Mouse (Mus musculus): ENCODE measurements around the gene Gm21663.
"Not testable (repeated sequence)": the region's sequence is repeated elsewhere in the genome, so short reads cannot be mapped to it uniquely, and the experiment has no call there.

Gm21663 gene

DNA sequence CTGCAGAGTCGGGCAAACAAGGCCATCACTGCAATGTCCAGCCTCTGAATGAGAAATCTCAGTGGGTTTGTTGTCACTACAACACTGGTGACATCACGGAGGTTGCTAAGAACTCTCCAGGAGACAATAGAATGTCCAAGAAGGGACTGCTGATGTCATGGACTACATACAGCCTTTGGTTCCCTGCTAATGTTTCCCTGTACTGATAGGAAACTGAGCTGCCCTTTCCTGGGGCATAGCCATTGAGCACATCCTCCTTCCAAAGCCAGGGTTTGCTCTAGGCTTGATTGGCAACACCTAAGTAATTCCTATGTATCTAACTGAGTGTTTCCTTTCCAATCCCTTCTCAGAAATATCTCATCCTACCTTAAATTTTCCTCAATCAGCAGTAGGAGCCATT is at the start of gene Gm21663:
Gene Gm21663 (minus strand): TSS at position 101 of the 400 bp plus-strand sequence.
- in situ Hi-C loops (cut with MboI; ENCODE audit: low sequenced_read_pairs) = not testable (repeated sequence)

DNA sequence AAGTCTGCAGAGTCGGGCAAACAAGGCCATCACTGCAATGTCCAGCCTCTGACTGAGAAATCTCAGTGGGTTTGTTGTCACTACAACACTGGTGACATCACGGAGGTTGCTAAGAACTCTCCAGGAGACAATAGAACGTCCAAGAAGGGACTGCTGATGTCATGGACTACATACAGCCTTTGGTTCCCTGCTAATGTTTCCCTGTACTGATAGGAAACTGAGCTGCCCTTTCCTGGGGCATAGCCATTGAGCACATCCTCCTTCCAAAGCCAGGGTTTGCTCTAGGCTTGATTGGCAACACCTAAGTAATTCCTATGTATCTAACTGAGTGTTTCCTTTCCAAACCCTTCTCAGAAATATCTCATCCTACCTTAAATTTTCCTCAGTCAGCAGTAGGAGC is 46.4 kb upstream of the Gm21663 start, which contains the start of gene Gm21698:
Gene Gm21698 (minus strand): TSS at position 101 of the 400 bp plus-strand sequence.
- in situ Hi-C loops (cut with MboI; ENCODE audit: low sequenced_read_pairs) = not testable (repeated sequence)

DNA sequence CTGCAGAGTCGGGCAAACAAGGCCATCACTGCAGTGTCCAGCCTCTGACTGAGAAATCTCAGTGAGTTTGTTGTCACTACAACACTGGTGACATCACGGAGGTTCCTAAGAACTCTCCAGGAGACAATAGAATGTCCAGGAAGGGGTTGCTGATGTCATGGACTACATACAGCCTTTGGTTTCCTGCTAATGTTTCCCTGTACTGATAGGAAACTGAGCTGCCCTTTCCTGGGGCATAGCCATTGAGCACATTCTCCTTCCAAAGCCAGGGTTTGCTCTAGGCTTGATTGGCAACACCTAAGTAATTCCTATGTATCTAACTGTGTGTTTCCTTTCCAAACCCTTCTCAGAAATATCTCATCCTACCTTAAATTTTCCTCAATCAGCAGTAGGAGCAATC is 30.4 kb upstream of the Gm21663 start, which contains the start of gene Gm21680:
Gene Gm21680 (minus strand): TSS at position 101 of the 400 bp plus-strand sequence.
- in situ Hi-C loops (cut with MboI; ENCODE audit: low sequenced_read_pairs) = not testable (repeated sequence)

DNA sequence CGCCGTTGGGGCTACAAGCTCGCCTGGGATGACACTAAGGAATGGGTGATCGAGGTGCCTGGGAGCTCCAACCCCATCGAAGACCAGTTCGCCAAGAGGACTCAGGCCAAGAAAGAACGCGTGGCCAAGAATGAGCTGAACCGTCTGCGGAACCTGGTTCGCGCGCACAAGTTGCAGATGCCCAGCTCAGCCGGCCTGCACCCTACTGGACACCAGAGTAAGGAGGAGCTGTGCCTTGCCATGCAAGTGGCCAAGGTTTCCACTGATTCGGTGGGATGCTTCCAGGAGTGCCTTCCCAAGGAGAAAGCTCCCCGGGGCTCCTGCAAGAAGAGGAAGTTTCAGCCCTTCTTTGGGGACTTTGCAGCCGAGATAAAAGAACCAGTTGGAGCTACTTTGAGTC is 14.9 kb upstream of the Gm21663 start:
- in situ Hi-C loops (cut with MboI; ENCODE audit: low sequenced_read_pairs) = not testable (repeated sequence)

DNA sequence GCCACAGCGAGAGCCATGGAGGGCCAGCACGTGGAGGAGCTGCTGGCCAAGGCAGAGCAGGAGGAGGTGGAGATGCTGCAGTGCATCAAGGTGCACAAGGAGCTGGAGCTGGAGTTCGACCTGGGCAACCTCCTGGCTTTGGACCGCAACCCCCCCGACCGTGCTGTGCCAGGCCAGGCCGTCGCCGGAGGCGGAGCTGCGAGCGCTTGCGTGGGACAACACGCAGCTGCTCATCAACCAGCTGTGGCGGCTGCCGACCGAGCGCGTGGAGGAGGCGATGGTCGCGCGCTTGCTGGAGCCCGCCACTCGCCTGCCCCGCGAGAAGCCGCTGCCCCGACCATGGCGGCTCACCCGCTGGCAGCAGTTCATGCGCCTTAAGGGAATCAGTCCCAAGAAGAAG is 14.4 kb upstream of the Gm21663 start:
- in situ Hi-C loops (cut with MboI; ENCODE audit: low sequenced_read_pairs) = not testable (repeated sequence)

DNA sequence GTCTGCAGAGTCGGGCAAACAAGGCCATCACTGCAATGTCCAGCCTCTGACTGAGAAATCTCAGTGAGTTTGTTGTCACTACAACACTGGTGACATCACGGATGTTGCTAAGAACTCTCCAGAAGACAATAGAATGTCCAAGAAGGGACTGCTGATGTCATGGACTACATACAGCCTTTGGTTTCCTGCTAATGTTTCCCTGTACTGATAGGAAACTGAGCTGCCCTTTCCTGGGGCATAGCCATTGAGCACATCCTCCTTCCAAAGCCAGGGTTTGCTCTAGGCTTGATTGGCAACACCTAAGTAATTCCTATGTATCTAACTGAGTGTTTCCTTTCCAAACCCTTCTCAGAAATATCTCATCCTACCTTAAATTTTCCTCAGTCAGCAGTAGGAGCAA is 12.1 kb upstream of the Gm21663 start, which contains the start of gene Gm21671:
Gene Gm21671 (minus strand): TSS at position 101 of the 400 bp plus-strand sequence.
- in situ Hi-C loops (cut with MboI; ENCODE audit: low sequenced_read_pairs) = not testable (repeated sequence)

DNA sequence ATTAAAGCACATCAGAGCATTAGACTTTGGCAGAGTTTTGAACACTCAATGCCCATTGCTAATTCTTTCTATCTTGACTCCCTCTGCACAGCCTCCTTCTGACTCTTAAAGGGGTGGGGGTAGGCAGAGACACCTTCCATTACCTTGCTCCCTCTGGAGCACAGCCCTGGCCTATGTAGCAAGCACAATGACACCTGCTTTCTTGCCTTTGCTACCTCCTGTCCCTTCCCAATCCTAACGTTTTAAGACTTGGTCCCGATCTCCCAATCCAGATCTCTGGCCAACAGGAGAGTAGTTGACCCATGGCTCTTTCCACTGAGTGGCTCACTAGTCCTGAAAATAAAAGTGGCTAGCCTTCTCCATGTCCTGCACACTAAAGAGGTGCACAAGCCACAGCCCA is 3.2 kb upstream of the Gm21663 start:
- in situ Hi-C loops (cut with MboI; ENCODE audit: low sequenced_read_pairs) = not testable (repeated sequence)

DNA sequence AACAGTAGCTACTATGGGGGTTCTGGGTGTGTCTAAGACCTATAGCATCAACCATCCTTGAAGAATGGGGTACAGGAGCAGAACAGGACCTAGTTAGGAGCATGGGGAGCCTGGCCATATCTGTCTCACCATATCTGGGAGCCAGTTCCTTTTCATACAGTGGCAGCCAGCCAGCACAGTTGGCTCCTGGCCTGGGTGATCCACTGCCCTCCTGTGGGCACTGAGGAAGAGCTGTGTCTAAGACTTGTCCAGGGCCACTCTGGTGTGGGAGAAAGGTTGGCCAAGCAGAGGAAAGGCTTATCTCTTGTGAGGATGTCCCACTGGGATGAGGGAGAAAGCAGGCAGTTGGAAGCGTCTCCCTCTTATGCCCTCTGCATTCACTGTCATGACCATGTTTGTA is 50.9 kb downstream of the Gm21663 start:
- in situ Hi-C loops (cut with MboI; ENCODE audit: low sequenced_read_pairs) = no loop called here

DNA sequence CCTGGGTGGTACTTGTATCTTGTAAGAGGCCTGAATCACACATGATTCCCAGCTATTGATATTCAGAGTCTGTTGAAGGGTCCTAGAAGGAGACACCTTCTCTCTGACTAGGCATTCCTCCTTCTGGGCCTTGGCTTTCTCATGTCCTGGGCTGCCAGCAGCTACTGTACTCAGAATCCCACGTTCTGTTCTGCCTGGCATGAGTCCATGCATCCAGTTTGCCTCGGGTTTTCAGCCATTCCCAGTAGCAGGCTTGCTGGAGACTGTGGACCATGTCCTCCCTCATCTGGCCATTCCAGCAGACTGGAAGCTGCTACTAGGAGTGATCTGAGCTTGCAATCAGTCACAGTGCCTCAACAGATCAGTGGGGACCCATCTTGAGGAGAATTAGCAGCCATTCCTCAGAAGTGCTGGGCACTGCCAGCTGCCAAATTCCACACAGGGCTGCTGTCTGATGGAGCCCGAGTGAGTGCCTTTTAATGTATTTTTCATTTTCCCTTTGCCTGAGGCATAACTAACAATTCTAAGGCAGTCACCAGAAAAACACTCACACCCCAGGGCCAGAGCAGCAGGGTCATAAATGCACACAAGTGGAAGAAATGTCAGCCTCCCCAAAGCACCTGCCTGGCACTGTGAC is 52.3 kb downstream of the Gm21663 start:
- in situ Hi-C loops (cut with MboI; ENCODE audit: low sequenced_read_pairs) = no loop called here

DNA sequence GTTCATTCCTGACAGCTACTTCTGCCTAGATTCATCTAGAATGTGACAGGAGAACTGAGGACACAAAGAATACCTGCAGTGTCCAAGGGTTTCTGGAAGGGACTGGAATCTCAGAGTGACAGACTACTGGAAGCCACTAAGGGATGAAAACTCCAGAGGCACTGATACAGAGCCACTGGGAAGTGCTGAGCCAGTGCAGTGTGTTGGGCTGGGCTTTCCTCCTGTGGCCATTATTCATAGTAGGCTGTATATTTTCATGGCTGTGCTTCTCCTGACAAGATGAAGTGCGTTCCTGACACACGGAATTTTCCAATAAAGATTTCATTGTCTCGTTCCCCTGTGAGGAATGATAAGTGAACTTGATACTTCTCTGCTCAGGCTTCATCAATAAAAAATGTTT is 55.5 kb downstream of the Gm21663 start:
- in situ Hi-C loops (cut with MboI; ENCODE audit: low sequenced_read_pairs) = no loop called here

All from CH12F3 (cell line).